Mouse (Mus musculus) frontal cortex, adult (tissue): ENCODE data around the gene Htt.
A peak's percentile ranks its signal among the peaks of the same experiment; 100 is the strongest.

ENCODE experiments used
- ATAC-seq: cut with Nextera tagmentation; 2 replicates; pipeline ENCODE4 v1.9.2; 2017; ENCODE audit warnings: mild to moderate bottlenecking, moderate library complexity, mixed read lengths; ENCODE audit not compliant: low TSS enrichment

Htt gene

DNA sequence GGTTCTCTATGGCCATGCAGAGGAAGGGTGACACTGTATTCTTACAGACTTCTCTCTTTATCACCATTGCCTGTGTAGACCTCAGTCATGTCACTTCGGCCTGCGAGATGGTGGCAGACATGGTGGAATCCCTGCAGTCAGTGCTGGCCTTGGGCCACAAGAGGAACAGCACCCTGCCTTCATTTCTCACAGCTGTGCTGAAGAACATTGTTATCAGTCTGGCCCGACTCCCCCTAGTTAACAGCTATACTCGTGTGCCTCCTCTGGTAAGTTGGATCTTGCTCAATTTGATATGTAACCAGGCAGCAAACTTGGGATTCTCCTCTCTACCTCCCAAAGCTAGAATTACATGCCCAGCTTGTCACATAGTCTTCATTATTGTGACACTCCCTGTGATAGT, 127.7 kb downstream of the Htt start:
- no peak for ATAC-seq

DNA sequence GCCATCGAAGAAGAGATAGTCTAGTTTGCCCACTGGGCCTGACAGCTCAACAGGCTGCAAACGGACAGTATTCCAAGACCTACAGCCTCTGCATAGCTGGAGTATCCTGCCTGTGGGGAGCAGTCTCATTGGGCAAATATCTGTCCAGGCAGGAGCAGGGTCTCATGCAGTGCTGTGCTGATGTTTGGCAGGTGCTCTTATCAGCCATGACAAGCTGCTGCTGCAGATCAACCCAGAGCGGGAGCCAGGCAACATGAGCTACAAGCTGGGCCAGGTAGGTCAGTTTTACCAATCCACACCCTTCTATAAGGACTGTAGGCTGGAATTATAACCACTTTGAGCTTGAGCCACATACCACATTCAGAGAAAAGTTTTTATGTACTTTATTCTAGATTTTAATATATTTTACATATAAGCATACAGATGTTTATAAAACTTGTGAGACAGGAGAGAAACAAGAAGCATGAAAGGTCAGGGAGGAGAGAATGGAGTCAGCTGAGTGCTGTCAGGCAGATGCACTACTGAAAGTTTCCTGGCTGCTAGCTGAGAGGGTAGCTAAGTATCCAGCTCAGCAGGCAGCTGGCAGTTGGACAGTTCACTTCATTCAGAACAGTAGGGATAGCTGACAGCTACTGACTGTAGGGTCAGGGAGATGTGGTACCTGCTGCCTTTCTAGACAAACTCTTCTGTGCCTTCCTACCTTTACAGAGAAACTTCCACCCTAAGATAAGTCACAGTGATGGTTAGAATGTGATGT, 135.3 kb downstream of the Htt start:
- no peak for ATAC-seq

- ATAC-seq, result peak; percentile 53; the same call in 1 of the 2 replicates
These were observed 138.4 kb downstream of the Htt start for GRCm38 (mm10) chr5:34899787-34900469.

DNA sequence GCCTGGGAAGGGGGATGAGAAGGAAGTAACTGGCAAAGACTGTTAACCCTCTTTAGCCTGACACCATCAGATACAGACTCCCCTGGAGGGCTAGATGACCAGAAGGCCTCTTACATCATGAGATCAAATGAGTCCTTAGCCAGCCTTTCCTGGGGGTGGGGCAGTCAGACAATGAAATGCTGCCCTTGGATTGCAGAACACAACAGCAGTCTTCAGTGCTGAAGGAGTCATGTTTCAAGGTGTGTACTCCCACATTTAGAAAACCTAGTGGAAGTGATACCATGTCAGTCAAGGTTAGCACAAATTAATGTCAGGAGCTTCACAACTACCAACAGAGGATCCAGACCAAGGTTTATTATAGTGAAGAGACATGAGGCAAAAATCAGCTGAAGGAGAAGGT, 140.8 kb downstream of the Htt start:
- ATAC-seq, result no peak

GRCm38 (mm10) chr5:34902811-34903385, 141.4 kb downstream of the Htt start:
- peak; percentile 36; the same call in 1 of the 2 replicates for ATAC-seq

DNA sequence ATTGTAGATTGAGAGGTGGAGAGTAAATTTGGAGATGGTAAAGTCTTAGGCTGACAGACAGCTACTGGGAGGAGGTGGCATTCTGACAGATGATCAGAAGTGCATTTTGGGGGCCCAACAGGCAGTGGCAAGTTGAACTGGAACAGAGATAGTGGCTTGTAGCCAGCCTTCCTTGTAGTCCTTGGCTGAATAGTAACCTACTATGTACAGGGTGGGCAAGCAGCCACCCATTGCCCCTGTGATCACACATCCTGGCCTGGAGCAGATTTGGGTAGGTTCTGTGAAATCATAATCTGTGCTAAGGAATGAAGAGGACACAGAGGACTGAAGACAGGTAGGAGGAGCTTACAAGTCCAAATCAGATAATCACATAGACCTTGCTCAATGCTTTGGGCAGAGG, 142.9 kb downstream of the Htt start:
- no peak for ATAC-seq

DNA sequence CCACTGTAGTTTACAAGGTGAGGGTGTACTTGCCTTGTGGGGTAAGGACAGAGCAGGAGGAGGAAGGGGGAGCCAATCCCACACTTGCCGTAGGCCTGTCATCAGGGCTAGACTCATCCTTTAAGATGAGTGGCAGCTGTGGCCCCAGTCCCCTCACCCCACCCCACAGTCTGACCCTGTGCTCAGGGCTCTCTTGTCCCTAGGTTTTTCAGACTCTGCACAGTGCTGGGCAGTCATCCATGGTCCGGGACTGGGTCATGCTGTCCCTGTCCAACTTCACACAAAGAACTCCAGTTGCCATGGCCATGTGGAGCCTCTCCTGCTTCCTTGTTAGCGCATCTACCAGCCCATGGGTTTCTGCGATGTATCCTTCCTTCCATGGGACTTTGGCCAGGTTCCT, 145.7 kb downstream of the Htt start:
- ATAC-seq, result no peak

DNA sequence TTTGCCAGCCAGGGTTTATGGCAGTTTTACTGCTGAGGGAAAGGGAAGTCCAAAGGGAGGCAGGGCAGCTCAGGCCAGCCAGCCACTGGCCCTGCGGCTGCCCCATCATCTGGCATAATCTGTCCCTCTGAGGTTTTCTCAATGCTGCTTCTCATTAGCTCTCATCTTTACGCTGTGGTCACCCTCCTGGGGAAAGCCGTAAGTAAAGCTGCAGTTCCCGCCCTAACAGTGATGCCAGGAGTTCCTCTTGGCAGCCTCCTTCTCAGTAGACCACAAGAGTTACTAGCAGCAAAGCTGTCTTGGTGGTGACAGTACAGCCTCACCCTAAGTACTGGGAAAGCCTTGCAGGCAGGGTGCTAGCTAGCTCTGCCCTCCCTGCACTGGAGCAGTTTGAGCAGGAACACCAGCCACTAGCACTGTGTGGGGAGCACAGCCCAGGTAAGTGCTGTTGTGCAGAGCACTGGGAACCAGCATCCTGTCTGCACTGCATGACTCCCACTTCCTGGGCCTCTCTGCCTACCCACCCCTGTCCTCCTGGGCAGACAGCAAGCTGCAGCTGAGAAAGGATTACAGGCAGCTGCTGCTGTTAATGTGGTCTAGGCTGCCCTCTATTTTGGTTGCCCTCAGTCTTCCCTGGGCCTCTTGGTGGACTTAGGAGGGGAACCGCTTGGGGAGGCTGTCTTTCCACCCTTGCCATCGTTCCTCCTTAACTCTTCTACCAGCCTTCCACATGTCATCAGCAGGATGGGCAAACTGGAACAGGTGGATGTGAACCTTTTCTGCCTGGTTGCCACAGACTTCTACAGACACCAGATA, 146.6 kb downstream of the Htt start, which contains the start of gene Msantd1:
TSS of gene Msantd1 (plus strand) at position 103 of the 816 bp plus-strand sequence.
- ATAC-seq, result peak; percentile 33; the same call in 1 of the 2 replicates

DNA sequence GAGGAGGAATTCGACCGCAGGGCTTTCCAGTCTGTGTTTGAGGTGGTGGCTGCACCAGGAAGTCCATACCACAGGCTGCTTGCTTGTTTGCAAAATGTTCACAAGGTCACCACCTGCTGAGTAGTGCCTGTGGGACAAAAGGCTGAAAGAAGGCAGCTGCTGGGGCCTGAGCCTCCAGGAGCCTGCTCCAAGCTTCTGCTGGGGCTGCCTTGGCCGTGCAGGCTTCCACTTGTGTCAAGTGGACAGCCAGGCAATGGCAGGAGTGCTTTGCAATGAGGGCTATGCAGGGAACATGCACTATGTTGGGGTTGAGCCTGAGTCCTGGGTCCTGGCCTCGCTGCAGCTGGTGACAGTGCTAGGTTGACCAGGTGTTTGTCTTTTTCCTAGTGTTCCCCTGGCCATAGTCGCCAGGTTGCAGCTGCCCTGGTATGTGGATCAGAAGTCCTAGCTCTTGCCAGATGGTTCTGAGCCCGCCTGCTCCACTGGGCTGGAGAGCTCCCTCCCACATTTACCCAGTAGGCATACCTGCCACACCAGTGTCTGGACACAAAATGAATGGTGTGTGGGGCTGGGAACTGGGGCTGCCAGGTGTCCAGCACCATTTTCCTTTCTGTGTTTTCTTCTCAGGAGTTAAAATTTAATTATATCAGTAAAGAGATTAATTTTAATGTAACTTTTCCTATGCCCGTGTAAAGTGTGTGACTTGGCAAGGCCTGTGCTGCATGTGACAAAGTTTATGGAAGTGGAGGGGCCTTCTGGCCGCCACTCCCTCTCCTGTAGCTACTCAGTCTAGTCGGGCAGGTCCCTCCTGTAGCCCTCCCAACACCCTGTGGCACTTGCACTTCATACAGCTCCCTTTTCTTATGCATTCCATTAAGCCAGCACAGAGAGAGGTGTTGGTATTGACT, 147.4 kb downstream of the Htt start:
- no peak for ATAC-seq

GRCm38 (mm10) chr5:34909634-34910503, 148.3 kb downstream of the Htt start:
- no peak for ATAC-seq

DNA sequence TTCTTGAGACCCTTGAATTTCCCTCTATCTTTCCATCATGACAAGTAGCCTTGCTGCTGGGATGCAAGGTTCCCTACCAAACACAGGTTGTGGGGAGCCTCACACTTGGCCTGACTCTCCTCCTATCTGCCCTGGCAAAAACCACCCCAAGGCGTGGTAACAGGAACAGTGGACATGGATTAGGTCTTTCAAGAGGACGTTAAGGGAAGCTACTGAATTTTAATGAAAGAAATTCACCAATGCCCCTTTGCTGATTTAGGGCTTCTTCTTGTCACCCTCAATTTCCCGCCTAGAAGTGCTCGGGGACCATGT, 148.9 kb downstream of the Htt start:
- ATAC-seq, result no peak

DNA sequence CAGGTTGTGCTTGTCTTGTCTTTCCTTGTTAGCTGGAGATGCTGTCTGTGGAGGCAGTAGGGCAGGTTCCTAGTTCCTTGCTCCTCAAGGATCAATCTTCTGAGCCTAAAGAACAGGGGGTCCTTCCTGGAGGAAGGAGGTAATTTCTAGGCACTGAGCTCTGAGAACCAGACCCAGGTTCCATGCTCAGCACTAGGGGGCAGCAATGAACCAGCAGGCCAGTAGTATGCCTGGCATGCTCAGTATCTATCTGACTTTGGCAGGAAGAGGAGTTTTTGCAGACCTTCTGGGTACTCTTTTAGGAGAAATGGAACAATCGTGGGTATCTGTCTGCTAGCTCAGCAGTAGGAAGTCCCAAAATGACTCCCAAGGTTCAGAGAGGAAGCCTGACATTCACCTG, 154.3 kb downstream of the Htt start:
- peak; percentile 86 for ATAC-seq

DNA sequence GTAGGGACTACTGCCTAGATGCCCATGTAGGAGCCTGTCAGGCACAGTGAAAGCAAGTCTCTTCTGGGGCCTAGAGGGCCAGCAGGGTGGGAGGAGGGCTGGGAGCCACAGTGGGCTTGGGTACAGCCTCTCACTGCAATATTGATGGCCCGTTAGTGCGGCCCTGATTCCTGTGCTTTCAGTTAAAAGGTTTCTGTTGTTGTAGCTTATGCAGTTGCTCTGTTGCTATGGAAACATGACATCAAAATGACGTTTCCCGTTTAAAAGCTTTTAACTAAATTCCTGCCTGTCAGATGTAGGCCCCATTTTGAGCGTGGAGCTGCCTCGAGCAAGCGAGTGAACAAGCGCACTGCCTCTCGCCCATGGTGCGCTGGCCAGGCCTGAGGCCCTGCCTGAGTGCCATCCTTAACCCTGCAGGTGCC, 155.7 kb downstream of the Htt start:
- 0 out of 2 replicates have a peak, but pooled peaks have one; percentile 29 for ATAC-seq

DNA sequence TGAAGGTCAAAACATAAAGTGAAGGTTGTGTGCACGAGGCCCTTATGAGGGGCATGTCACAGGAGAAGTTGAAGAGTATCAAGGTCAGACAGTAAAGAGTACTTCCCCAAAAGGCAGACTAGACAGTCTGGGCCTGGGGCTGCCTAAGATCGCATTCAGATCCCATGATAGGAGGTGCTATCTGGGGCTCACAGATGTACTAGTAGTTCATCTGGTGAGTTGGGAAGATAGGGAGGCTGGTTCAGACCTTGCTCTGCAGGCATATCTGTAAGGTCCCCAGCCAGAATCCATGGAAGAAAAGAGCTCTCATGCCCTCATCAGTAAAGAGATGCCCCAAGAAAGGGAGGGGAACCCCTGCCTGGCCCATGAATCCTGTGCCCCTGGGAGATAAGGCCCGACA, 157.2 kb downstream of the Htt start:
- ATAC-seq, result no peak

GRCm38 (mm10) chr5:34922531-34922930, 161.0 kb downstream of the Htt start:
- ATAC-seq, result no peak

DNA sequence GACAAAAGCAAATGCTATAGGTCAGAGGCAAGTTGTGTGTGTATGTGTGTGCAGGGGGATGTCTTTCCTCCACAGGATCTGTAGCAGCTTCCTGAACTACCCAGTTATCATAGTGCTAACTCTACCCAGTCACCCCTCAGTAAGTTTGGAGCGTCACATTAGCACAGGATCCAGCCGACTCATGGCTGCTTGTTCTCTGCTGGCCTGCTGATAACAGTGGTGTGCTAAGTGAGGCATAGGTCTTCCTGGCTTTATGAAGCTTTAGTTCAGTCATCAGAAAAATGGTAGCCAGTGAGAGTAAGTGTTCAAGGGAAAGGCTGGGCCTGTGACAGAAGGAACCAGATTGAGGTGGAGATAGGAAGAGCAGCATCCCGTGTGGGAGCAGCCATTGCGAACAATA, 162.4 kb downstream of the Htt start:
- no peak for ATAC-seq

- no peak for ATAC-seq
These were observed 163.0 kb downstream of the Htt start for GRCm38 (mm10) chr5:34924519-34924918.

DNA sequence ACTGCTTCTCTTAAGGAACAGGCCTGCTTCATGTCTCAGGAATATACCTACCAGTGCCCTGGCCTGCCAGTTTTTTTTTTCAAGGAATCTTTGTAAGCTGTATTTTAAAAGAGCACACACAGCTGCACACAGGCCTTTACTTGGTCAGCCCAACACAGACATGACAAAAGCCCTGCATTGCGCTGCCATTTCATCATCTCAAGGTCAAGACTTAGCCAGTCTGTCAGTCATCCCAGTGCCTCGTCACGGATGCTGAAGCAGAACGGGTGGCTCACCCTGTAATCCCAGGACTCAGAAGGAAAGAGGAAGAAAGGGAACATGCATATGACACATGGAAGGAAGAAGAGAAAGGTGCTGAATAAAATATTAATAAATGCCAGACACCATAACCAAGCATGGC, 166.1 kb downstream of the Htt start:
- ATAC-seq, result no peak

GRCm38 (mm10) chr5:34930151-34930975, 168.8 kb downstream of the Htt start:
- no peak for ATAC-seq
